Mouse (Mus musculus) embryonic facial prominence, embryonic 15.5 days (tissue): ENCODE measurements around the gene Clmn. TPM values are rescaled to one million over a fixed set of nuclear protein-coding genes. Genes with fewer than 3 reads are reported as not detected.
"Not testable (repeated sequence)": the region's sequence is repeated elsewhere in the genome, so short reads cannot be mapped to it uniquely, and the experiment has no call there.

Experiments
- ATAC-seq: fragments of 200-750 bp; cut with Nextera tagmentation; 2 replicates; pipeline ENCODE4 v1.8.0; 2017; ENCODE audit warnings: low read depth, moderate TSS enrichment; ENCODE audit not compliant: insufficient number of reproducible peaks, low FRiP score, low TSS enrichment
- H3K27ac ChIP-seq: fragments of 300-500 bp; sonication (generic); replicated peaks from 2 replicates; pipeline ENCODE4 v1.5.1; 2015; ENCODE audit warnings: mild to moderate bottlenecking, inconsistent platforms
- H3K27me3 ChIP-seq: fragments of 300-500 bp; sonication (generic); 2 replicates; pipeline ENCODE4 v1.6.1; 2015; ENCODE audit warnings: inconsistent platforms
- H3K36me3 ChIP-seq: fragments of 300-500 bp; sonication (generic); 2 replicates; pipeline ENCODE4 v1.6.1; 2015; ENCODE audit warnings: mild to moderate bottlenecking, inconsistent platforms
- H3K4me1 ChIP-seq: fragments of 300-500 bp; sonication (generic); 2 replicates; pipeline ENCODE4 v1.6.1; 2015; ENCODE audit warnings: inconsistent platforms
- H3K4me2 ChIP-seq: fragments of 300-500 bp; sonication (generic); replicated peaks from 2 replicates; pipeline ENCODE4 v1.6.1; 2015; ENCODE audit warnings: mild to moderate bottlenecking, inconsistent platforms
- H3K4me3 ChIP-seq: fragments of 300-500 bp; sonication (generic); replicated peaks from 2 replicates; pipeline ENCODE4 v1.5.1; 2015; ENCODE audit warnings: mild to moderate bottlenecking, inconsistent platforms
- H3K9ac ChIP-seq: fragments of 300-500 bp; sonication (generic); 2 replicates; pipeline ENCODE4 v1.6.1; 2015; ENCODE audit warnings: inconsistent platforms
- H3K9me3 ChIP-seq: fragments of 300-500 bp; sonication (generic); replicated peaks from 2 replicates; pipeline ENCODE4 v1.6.1; 2016; ENCODE audit warnings: inconsistent platforms
- WGBS: fragments of 180-500 bp; shearing (Covaris S2); methylation state at CpG from one replicate; pipeline ENCODE4 v1.1.7; 2015; 5-methylcytosine and 5-hydroxymethylcytosine counted together
- polyA plus RNA-seq: library from polyadenylated mRNA; unstranded; fragments of >200 nt; fragmentation: Nextera tagmentation; extraction: Ambion mirVana; gene quantifications from 2 replicates; pipeline ENCODE4 v1.2.1, GENCODE M21; 2015

Gene Clmn
- polyA plus RNA-seq, 1 experiment from 2014 or later = 4.1 TPM

DNA sequence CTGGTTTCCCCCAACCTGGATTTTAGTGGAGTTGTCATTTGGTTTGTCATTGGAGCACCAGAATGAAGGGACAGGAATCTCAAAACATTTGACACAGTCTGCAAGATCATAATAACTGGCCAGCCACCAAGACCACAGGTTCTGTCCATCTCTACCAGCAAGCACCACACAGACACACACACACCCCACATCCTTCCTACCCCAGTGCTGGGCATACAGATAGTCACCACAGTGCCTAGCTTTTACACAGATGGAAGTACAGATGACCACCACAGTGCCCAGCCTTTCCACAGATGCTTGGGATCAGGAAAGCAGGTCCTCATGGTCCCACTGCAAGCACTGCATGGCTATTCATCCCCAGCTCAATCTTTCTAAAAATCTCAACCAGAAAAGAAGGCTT, 131.7 kb downstream of the Clmn start:
- H3K36me3 ChIP-seq = peaks cover 48% of the 10 kb centered on the region
- no peaks in the 10 kb centered on the region for H3K4me1 ChIP-seq
- H3K9me3 ChIP-seq = no peaks in the 10 kb centered on the region
- no peak overlapping the region for H3K9ac ChIP-seq
- no peak for ATAC-seq
- H3K4me2 ChIP-seq = no peak overlapping the region
- no peaks in the 10 kb centered on the region for H3K27me3 ChIP-seq
- no peak overlapping the region for H3K4me3 ChIP-seq
- H3K27ac ChIP-seq = no peak overlapping the region

DNA sequence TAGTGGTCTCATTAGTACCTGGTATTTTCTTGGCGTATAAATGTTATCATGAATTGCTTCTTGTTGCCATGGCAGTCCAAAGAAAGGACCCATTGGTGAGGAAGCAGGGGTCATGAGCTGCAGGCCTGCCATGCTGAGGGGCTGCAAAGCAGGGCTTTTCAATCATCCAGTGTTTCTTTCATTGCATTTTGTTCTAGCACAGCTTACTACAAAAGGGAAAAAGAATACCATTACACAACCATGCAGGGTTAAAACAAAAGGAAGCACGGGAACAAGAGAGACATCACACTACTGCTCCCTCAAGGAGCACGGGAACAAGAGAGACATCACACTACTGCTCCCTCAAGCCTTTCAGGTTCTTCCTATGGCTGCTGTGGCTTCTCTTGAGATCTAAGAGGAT, 133.1 kb downstream of the Clmn start:
- no peak overlapping the region for H3K4me3 ChIP-seq
- no peaks in the 10 kb centered on the region for H3K27me3 ChIP-seq
- no peak overlapping the region for H3K4me2 ChIP-seq
- peaks cover 54% of the 10 kb centered on the region for H3K36me3 ChIP-seq
- WGBS = 75% methylated on average over 3 of the region's 3 CpGs
- no peaks in the 10 kb centered on the region for H3K4me1 ChIP-seq
- no peak for ATAC-seq
- no peaks in the 10 kb centered on the region for H3K9me3 ChIP-seq
- H3K9ac ChIP-seq = no peak overlapping the region
- H3K27ac ChIP-seq = no peak overlapping the region

- H3K4me3 ChIP-seq, H3K27me3 ChIP-seq, ATAC-seq, H3K4me1 ChIP-seq, H3K27ac ChIP-seq, H3K4me2 ChIP-seq, H3K9me3 ChIP-seq, H3K9ac ChIP-seq: not testable (repeated sequence)
- H3K36me3 ChIP-seq = peaks cover 74% of the 10 kb centered on the region
- 61% methylated on average over 2 of the region's 2 CpGs for whole genome bisulfite sequencing
Measured at GRCm38 (mm10) chr12:104726436-104726835, 138.4 kb downstream of the Clmn start.

GRCm38 (mm10) chr12:104722056-104722455, 142.8 kb downstream of the Clmn start:
- no peak for ATAC-seq
- Histone ChIP-seq H3K27me3 (no peaks in the 10 kb centered on the region), H3K4me2 (no peak overlapping the region), H3K4me3 (no peak overlapping the region), H3K27ac (no peak overlapping the region), H3K36me3 (peaks cover 50% of the 10 kb centered on the region), H3K4me1 (peaks cover 9% of the 10 kb centered on the region; the same call in 1 of the 2 replicates), H3K9ac (no peak overlapping the region), H3K9me3 (no peaks in the 10 kb centered on the region)
- WGBS = 93% methylated on average over 10 of the region's 10 CpGs

DNA sequence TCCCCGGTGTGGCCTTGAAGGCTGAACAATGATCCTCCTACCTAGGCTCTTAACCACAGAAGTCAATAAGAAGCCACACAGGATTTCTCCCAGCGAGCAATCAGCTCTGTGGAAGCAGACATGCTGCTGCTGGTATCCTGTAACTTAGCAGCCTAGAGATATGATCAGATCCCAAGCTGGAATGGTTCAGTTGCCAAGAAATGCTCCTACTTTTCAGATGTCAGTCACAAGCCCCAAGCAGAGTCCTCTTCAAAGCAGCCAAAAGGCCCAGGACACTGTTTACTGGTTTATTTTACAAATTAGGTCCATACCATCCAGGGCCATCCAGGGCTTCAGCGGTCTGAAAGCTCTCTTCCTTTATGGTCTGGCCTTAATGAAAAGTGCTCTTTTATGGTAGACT, 143.9 kb downstream of the Clmn start:
- H3K4me3 ChIP-seq = no peak overlapping the region
- ATAC-seq = no peak
- no peak overlapping the region for H3K9ac ChIP-seq
- no peak overlapping the region for H3K27ac ChIP-seq
- 51% methylated on average over 3 of the region's 3 CpGs for WGBS
- no peaks in the 10 kb centered on the region for H3K27me3 ChIP-seq
- H3K9me3 ChIP-seq = no peaks in the 10 kb centered on the region
- peaks cover 46% of the 10 kb centered on the region for H3K36me3 ChIP-seq
- no peak overlapping the region for H3K4me2 ChIP-seq
- peaks cover 9% of the 10 kb centered on the region; the same call in 1 of the 2 replicates for H3K4me1 ChIP-seq

GRCm38 (mm10) chr12:104718956-104719355, 145.9 kb downstream of the Clmn start:
- Histone ChIP-seq H3K9ac (no peak overlapping the region), H3K27ac (no peak overlapping the region), H3K36me3 (peaks cover 51% of the 10 kb centered on the region), H3K4me3 (no peak overlapping the region), H3K4me1 (peaks cover 9% of the 10 kb centered on the region; the same call in 1 of the 2 replicates), H3K27me3 (no peaks in the 10 kb centered on the region), H3K9me3 (no peaks in the 10 kb centered on the region), H3K4me2 (no peak overlapping the region)
- WGBS = 72% methylated on average over 5 of the region's 5 CpGs
- ATAC-seq = peak; percentile 67; the same call in 1 of the 2 replicates

- 48% methylated on average over 5 of the region's 5 CpGs for WGBS
- H3K27me3 ChIP-seq = no peaks in the 10 kb centered on the region
- ATAC-seq = no peak
- H3K27ac ChIP-seq = no peak overlapping the region
- peaks cover 52% of the 10 kb centered on the region for H3K36me3 ChIP-seq
- H3K9me3 ChIP-seq = no peaks in the 10 kb centered on the region
- no peak overlapping the region for H3K4me3 ChIP-seq
- peaks cover 9% of the 10 kb centered on the region; the same call in 1 of the 2 replicates for H3K4me1 ChIP-seq
- no peak overlapping the region for H3K9ac ChIP-seq
- no peak overlapping the region for H3K4me2 ChIP-seq
Measured at GRCm38 (mm10) chr12:104716409-104716808, 148.5 kb downstream of the Clmn start.

GRCm38 (mm10) chr12:104715453-104715852, 149.4 kb downstream of the Clmn start:
- no peak for ATAC-seq
- Histone ChIP-seq H3K36me3 (peaks cover 54% of the 10 kb centered on the region), H3K4me1 (peaks cover 9% of the 10 kb centered on the region; the same call in 1 of the 2 replicates), H3K9me3 (no peaks in the 10 kb centered on the region), H3K27me3 (no peaks in the 10 kb centered on the region), H3K4me3 (no peak overlapping the region), H3K4me2 (no peak overlapping the region), H3K27ac (no peak overlapping the region), H3K9ac (no peak overlapping the region)
- 91% methylated on average over 5 of the region's 5 CpGs for WGBS

Other genes starting within 250 kb of the Clmn start
- 30.7 and 32.8 TPM in 2 replicates for gene Dicer1, start 113.1 kb downstream of the Clmn start, polyA plus RNA-seq
- gene Syne3, start 144.7 kb upstream of the Clmn start, polyA plus RNA-seq = 3.6 and 4.4 TPM in 2 replicates
- gene Glrx5, start 167.6 kb upstream of the Clmn start, polyA plus RNA-seq = 152 and 159 TPM in 2 replicates